Mouse (Mus musculus): Measurements from ENCODE around the gene Ccdc163.

The Ccdc163 gene

GRCm38 (mm10) chr4:116777079-116777478 is 68.8 kb downstream of the Ccdc163 start:
- DNase-seq (ENCODE audit: low spot score in 2 of 2): no peak

- DNase-seq (ENCODE audit: low spot score in 2 of 2): no peak
Measured at GRCm38 (mm10) chr4:116780541-116780940, 72.2 kb downstream of the Ccdc163 start.

- DNase-seq (ENCODE audit: low spot score in 2 of 2): no peak
Measured at GRCm38 (mm10) chr4:116781366-116781765, 73.1 kb downstream of the Ccdc163 start.

- DNase-seq (ENCODE audit: low spot score in 2 of 2): no peak
Measured at GRCm38 (mm10) chr4:116782171-116782570, 73.9 kb downstream of the Ccdc163 start.

- DNase-seq (ENCODE audit: low spot score in 2 of 2): no peak
Measured at GRCm38 (mm10) chr4:116786587-116786986, 78.3 kb downstream of the Ccdc163 start.

GRCm38 (mm10) chr4:116787985-116788760 is 79.9 kb downstream of the Ccdc163 start:
- DNase-seq (ENCODE audit: low spot score in 2 of 2): no peak

GRCm38 (mm10) chr4:116788956-116789355 is 80.6 kb downstream of the Ccdc163 start:
- peak; percentile 82 to 94 for DNase-seq (ENCODE audit: low spot score in 2 of 2)

- DNase-seq (ENCODE audit: low spot score in 2 of 2): no peak
Measured at GRCm38 (mm10) chr4:116792453-116792852, 84.1 kb downstream of the Ccdc163 start.

- DNase-seq (ENCODE audit: low spot score in 2 of 2): no peak
Measured at GRCm38 (mm10) chr4:116794273-116794672, 86.0 kb downstream of the Ccdc163 start.

GRCm38 (mm10) chr4:116796442-116797110 is 88.3 kb downstream of the Ccdc163 start:
- DNase-seq (ENCODE audit: low spot score in 2 of 2): no peak

GRCm38 (mm10) chr4:116799901-116800300 is 91.6 kb downstream of the Ccdc163 start:
- DNase-seq (ENCODE audit: low spot score in 2 of 2): no peak
